Mouse (Mus musculus) intestine, embryonic 16.5 days (tissue): Measurements from ENCODE around the gene Grm2. TPM values are rescaled to one million over a fixed set of nuclear protein-coding genes. Genes with fewer than 3 reads are reported as not detected.
"Not testable (repeated sequence)": the region's sequence is repeated elsewhere in the genome, so short reads cannot be mapped to it uniquely, and the experiment has no call there.

Source experiments
- ATAC-seq: fragments of 200-750 bp; cut with Nextera tagmentation; 2 replicates; pipeline ENCODE4 v1.8.0; 2017; ENCODE audit warnings: moderate TSS enrichment, moderate library complexity
- H3K27ac ChIP-seq: fragments of 300-500 bp; sonication (generic); 2 replicates; pipeline ENCODE4 v1.5.1; 2014; ENCODE audit warnings: mild to moderate bottlenecking, low read length
- H3K27me3 ChIP-seq: fragments of 300-500 bp; sonication (generic); replicated peaks from 2 replicates; pipeline ENCODE4 v1.6.1; 2014; ENCODE audit warnings: low read length, control low read depth, mixed read lengths; ENCODE audit not compliant: control insufficient read depth, insufficient read depth
- H3K36me3 ChIP-seq: fragments of 300-500 bp; sonication (generic); 2 replicates; pipeline ENCODE4 v1.6.1; 2014; ENCODE audit warnings: low read length, control low read depth; ENCODE audit not compliant: control insufficient read depth, insufficient read depth
- H3K4me1 ChIP-seq: fragments of 300-500 bp; sonication (generic); 2 replicates; pipeline ENCODE4 v1.6.1; 2014; ENCODE audit warnings: low read length, control low read depth, mixed read lengths; ENCODE audit not compliant: control insufficient read depth, insufficient read depth
- H3K4me2 ChIP-seq: fragments of 300-500 bp; sonication (generic); 2 replicates; pipeline ENCODE4 v1.6.1; 2014; ENCODE audit warnings: low read depth, low read length, control low read depth
- H3K4me3 ChIP-seq: fragments of 300-500 bp; sonication (generic); 2 replicates; pipeline ENCODE4 v1.5.1; 2014; ENCODE audit warnings: mild to moderate bottlenecking, low read length
- H3K9ac ChIP-seq: fragments of 300-500 bp; sonication (generic); 2 replicates; pipeline ENCODE4 v1.6.1; 2014; ENCODE audit warnings: low read depth, low read length
- H3K9me3 ChIP-seq: fragments of 300-500 bp; sonication (generic); 2 replicates; pipeline ENCODE4 v1.6.1; 2016; ENCODE audit warnings: low read length, control low read depth; ENCODE audit not compliant: control insufficient read depth
- WGBS: fragments of 180-500 bp; shearing (Covaris S2); extraction: QIAGEN DNeasy Blood & Tissue Kit; methylation state at CpG from one replicate; pipeline ENCODE4 v1.1.7; 2014; 5-methylcytosine and 5-hydroxymethylcytosine counted together
- polyA plus RNA-seq: library from polyadenylated mRNA; unstranded; fragments of >200 nt; fragmentation: Nextera tagmentation; extraction: Ambion mirVana; gene quantifications from 2 replicates; pipeline ENCODE4 v1.2.1, GENCODE M21; 2015

The Grm2 gene
- polyA plus RNA-seq, 1 experiment from 2014 or later, result not detected

GRCm38 (mm10) chr9:106632185-106632584, 23.7 kb downstream of the Grm2 start:
- no peaks in the 10 kb centered on the region for H3K9me3 ChIP-seq
- H3K27me3 ChIP-seq, result no peaks in the 10 kb centered on the region
- H3K9ac ChIP-seq, result no peak overlapping the region
- no peaks in the 10 kb centered on the region for H3K36me3 ChIP-seq
- H3K4me1 ChIP-seq, result no peaks in the 10 kb centered on the region
- H3K4me3 ChIP-seq, result no peak overlapping the region
- ATAC-seq, result no peak
- 68% methylated on average over 5 of the region's 5 CpGs for WGBS
- H3K27ac ChIP-seq, result no peak overlapping the region
- no peak overlapping the region for H3K4me2 ChIP-seq

GRCm38 (mm10) chr9:106627796-106628195, 28.1 kb downstream of the Grm2 start:
- ATAC-seq, result 0 out of 2 replicates have a peak, but pooled peaks have one; percentile 23
- WGBS, result 23% methylated on average over 8 of the region's 8 CpGs
- not testable (repeated sequence) for H3K27ac ChIP-seq, H3K27me3 ChIP-seq, H3K4me2 ChIP-seq, H3K9me3 ChIP-seq, H3K4me3 ChIP-seq, H3K4me1 ChIP-seq, H3K9ac ChIP-seq, H3K36me3 ChIP-seq

GRCm38 (mm10) chr9:106626282-106626681, 29.6 kb downstream of the Grm2 start, which contains the start of gene Iqcf6:
Gene Iqcf6, plus strand, starts transcription at chr9:106626582.
- 74% methylated on average over 2 of the region's 2 CpGs for WGBS
- ATAC-seq, result no peak
- Histone ChIP-seq H3K4me1 (no peaks in the 10 kb centered on the region), H3K9ac (no peak within 1 kb of the TSS), H3K9me3 (no peaks in the 10 kb centered on the region), H3K27ac (no peak within 1 kb of the TSS), H3K4me3 (no peak within 1 kb of the TSS), H3K36me3 (no peaks in the 10 kb centered on the region), H3K27me3 (no peaks in the 10 kb centered on the region), H3K4me2 (no peak within 1 kb of the TSS)

- Histone ChIP-seq H3K4me1 (no peaks in the 10 kb centered on the region), H3K27me3 (no peaks in the 10 kb centered on the region), H3K9ac (no peak overlapping the region), H3K36me3 (no peaks in the 10 kb centered on the region), H3K9me3 (no peaks in the 10 kb centered on the region), H3K4me2 (no peak overlapping the region), H3K4me3 (no peak overlapping the region), H3K27ac (no peak overlapping the region)
- 88% methylated on average over 3 of the region's 3 CpGs for WGBS
- ATAC-seq, result no peak
Measured at GRCm38 (mm10) chr9:106617496-106617895, 38.4 kb downstream of the Grm2 start.

- 70% methylated on average over 9 of the region's 9 CpGs for WGBS
- ATAC-seq, result no peak
Measured at GRCm38 (mm10) chr9:106616306-106616705, 39.6 kb downstream of the Grm2 start.

GRCm38 (mm10) chr9:106614616-106615015, 41.3 kb downstream of the Grm2 start:
- no peak overlapping the region for H3K4me2 ChIP-seq
- no peaks in the 10 kb centered on the region for H3K4me1 ChIP-seq
- no peak for ATAC-seq
- no peaks in the 10 kb centered on the region for H3K9me3 ChIP-seq
- H3K27me3 ChIP-seq, result no peaks in the 10 kb centered on the region
- no peak overlapping the region for H3K27ac ChIP-seq
- WGBS, result 36% methylated on average over 3 of the region's 3 CpGs
- no peak overlapping the region for H3K9ac ChIP-seq
- no peak overlapping the region for H3K4me3 ChIP-seq
- H3K36me3 ChIP-seq, result no peaks in the 10 kb centered on the region

More at GRCm38 (mm10) chr9:106616306-106616705, 39.6 kb downstream of the Grm2 start:
- H3K9me3 ChIP-seq, result no peaks in the 10 kb centered on the region
- H3K4me3 ChIP-seq, result no peak overlapping the region
- no peaks in the 10 kb centered on the region for H3K4me1 ChIP-seq
- no peaks in the 10 kb centered on the region for H3K36me3 ChIP-seq
- H3K4me2 ChIP-seq, result no peak overlapping the region
- H3K9ac ChIP-seq, result no peak overlapping the region
- H3K27ac ChIP-seq, result no peak overlapping the region
- no peaks in the 10 kb centered on the region for H3K27me3 ChIP-seq

GRCm38 (mm10) chr9:106613951-106614350, 41.9 kb downstream of the Grm2 start:
- WGBS, result 62% methylated on average over 2 of the region's 2 CpGs
- no peak overlapping the region for H3K4me2 ChIP-seq

GRCm38 (mm10) chr9:106610727-106611126, 45.2 kb downstream of the Grm2 start:
- Histone ChIP-seq H3K9me3 (no peaks in the 10 kb centered on the region), H3K27ac (no peak overlapping the region), H3K4me3 (no peak overlapping the region), H3K4me1 (no peaks in the 10 kb centered on the region), H3K36me3 (no peaks in the 10 kb centered on the region), H3K27me3 (no peaks in the 10 kb centered on the region), H3K4me2 (no peak overlapping the region), H3K9ac (no peak overlapping the region)
- no peak for ATAC-seq
- 87% methylated on average over 4 of the region's 4 CpGs for WGBS

More at GRCm38 (mm10) chr9:106613951-106614350, 41.9 kb downstream of the Grm2 start:
- H3K36me3 ChIP-seq, result no peaks in the 10 kb centered on the region
- ATAC-seq, result no peak
- H3K27me3 ChIP-seq, result no peaks in the 10 kb centered on the region
- no peak overlapping the region for H3K27ac ChIP-seq
- no peak overlapping the region for H3K9ac ChIP-seq
- no peak overlapping the region for H3K4me3 ChIP-seq
- no peaks in the 10 kb centered on the region for H3K9me3 ChIP-seq
- no peaks in the 10 kb centered on the region for H3K4me1 ChIP-seq

- WGBS, result 32% methylated on average over 8 of the region's 8 CpGs
- ATAC-seq, result no peak
- Histone ChIP-seq H3K36me3 (no peaks in the 10 kb centered on the region), H3K4me3 (no peak overlapping the region), H3K4me1 (no peaks in the 10 kb centered on the region), H3K27me3 (no peaks in the 10 kb centered on the region), H3K9ac (no peak overlapping the region), H3K4me2 (no peak overlapping the region), H3K27ac (no peak overlapping the region), H3K9me3 (no peaks in the 10 kb centered on the region)
Measured at GRCm38 (mm10) chr9:106600546-106600945, 55.3 kb downstream of the Grm2 start.

- H3K4me1 ChIP-seq, result no peaks in the 10 kb centered on the region
- H3K4me3 ChIP-seq, result no peak overlapping the region
- 41% methylated on average over 7 of the region's 7 CpGs for WGBS
- no peaks in the 10 kb centered on the region for H3K27me3 ChIP-seq
- H3K4me2 ChIP-seq, result no peak overlapping the region
- no peaks in the 10 kb centered on the region for H3K36me3 ChIP-seq
- ATAC-seq, result no peak
- no peak overlapping the region for H3K27ac ChIP-seq
- H3K9ac ChIP-seq, result no peak overlapping the region
- no peaks in the 10 kb centered on the region for H3K9me3 ChIP-seq
Measured at GRCm38 (mm10) chr9:106598466-106598865, 57.4 kb downstream of the Grm2 start.
